Mouse (Mus musculus) heart, adult 2 months (tissue): Measurements from ENCODE around the gene Syt6. TPM values are rescaled to one million over a fixed set of nuclear protein-coding genes. Genes with fewer than 3 reads are reported as not detected.

Source experiments
- DNase-seq, 2 experiments: peaks; one replicate each; pipeline ENCODE4 v3.0.0; 2021
- H3K27ac ChIP-seq: fragments of 200-600 bp; 2 replicates; pipeline ENCODE4 v1.8.1; 2022
- H3K27me3 ChIP-seq: fragments of 200-500 bp; 2 replicates; pipeline ENCODE4 v1.6.1; 2012; ENCODE audit warnings: mild to moderate bottlenecking, low read length, inconsistent platforms, mixed read lengths; ENCODE audit not compliant: control insufficient read depth, insufficient read depth
- H3K36me3 ChIP-seq: fragments of 200-500 bp; 2 replicates; pipeline ENCODE4 v1.6.1; 2012; ENCODE audit warnings: low read length, inconsistent platforms; ENCODE audit not compliant: control insufficient read depth, insufficient read depth
- H3K4me1 ChIP-seq: fragments of 200-500 bp; 2 replicates; pipeline ENCODE4 v1.6.1; 2011; ENCODE audit warnings: low read length; ENCODE audit not compliant: control insufficient read depth, insufficient read depth
- H3K4me3 ChIP-seq: fragments of 200-600 bp; 2 replicates; pipeline ENCODE4 v1.8.1; 2022
- H3K79me2 ChIP-seq: fragments of 200-500 bp; replicated peaks from 2 replicates; pipeline ENCODE4 v1.6.1; 2012; ENCODE audit warnings: mild to moderate bottlenecking, inconsistent platforms, low read length, moderate library complexity, mixed read lengths; ENCODE audit not compliant: control insufficient read depth, insufficient read depth
- H3K9ac ChIP-seq: fragments of 200-500 bp; 2 replicates; pipeline ENCODE4 v1.6.1; 2012; ENCODE audit warnings: low read depth, mild to moderate bottlenecking, control low read depth, inconsistent platforms, low read length, mixed read lengths
- CTCF ChIP-seq: fragments of 200-600 bp; IDR thresholded peaks from 2 replicates; pipeline ENCODE4 v1.8.1; 2022; ENCODE audit warnings: antibody characterized with exemption, mild to moderate bottlenecking, moderate library complexity
- EP300 ChIP-seq: fragments of 200-500 bp; IDR thresholded peaks from 2 replicates; pipeline ENCODE4 v1.6.1; 2011; ENCODE audit warnings: low read depth, low read length, control low read depth; ENCODE audit not compliant: insufficient read depth
- POLR2A ChIP-seq: fragments of 200-500 bp; IDR thresholded peaks from 2 replicates; pipeline ENCODE4 v1.6.1; 2011; ENCODE audit warnings: mild to moderate bottlenecking, low read depth, low read length, control low read depth; ENCODE audit not compliant: insufficient read depth
- WGBS: fragments of 180-500 bp; shearing (Covaris S2); methylation state at CpG from one replicate; pipeline ENCODE4 v1.1.7; 2018; 5-methylcytosine and 5-hydroxymethylcytosine counted together
- intact Hi-C: fragments of 180-260 bp; cut with DNase I; formaldehyde crosslinking; loops from one replicate; pipeline ENCODE4 v1.15.1; 2025
- polyA plus RNA-seq: library from polyadenylated mRNA; depleted of rRNA; stranded (reverse); fragments of >200 nt; gene quantifications from 2 replicates; pipeline ENCODE4 v1.2.3, GENCODE M21; 2012
- total RNA-seq, 2 experiments: library from RNA; stranded (reverse); gene quantifications; 2 replicates each; pipeline ENCODE4 v1.2.3; 2021

Syt6 gene
- total and polyA plus RNA-seq, 3 experiments = 0.05 TPM; not detected in 2

GRCm38 (mm10) chr3:103573791-103574166 is 1.3 kb upstream of the Syt6 start:
- Histone ChIP-seq H3K4me3 (no peak overlapping the region), H3K4me1 (no peaks in the 10 kb centered on the region; the same call in 1 of the 2 replicates), H3K9ac (no peak overlapping the region), H3K27ac (no peak overlapping the region), H3K36me3 (no peaks in the 10 kb centered on the region), H3K79me2 (no peaks in the 10 kb centered on the region), H3K27me3 (peaks cover 16% of the 10 kb centered on the region)
- TF ChIP-seq CTCF (no peak), POLR2A (no peak), EP300 (no peak)
- intact Hi-C loops = no loop called here
- 1% methylated on average over 14 of the region's 14 CpGs for WGBS
- DNase-seq = peak; percentile 31 to 55

GRCm38 (mm10) chr3:103574566-103575155 is 370 bp upstream of the Syt6 start:
- Histone ChIP-seq H3K9ac (no peak overlapping the region), H3K27ac (no peak overlapping the region), H3K27me3 (peaks cover 16% of the 10 kb centered on the region), H3K36me3 (no peaks in the 10 kb centered on the region), H3K79me2 (no peaks in the 10 kb centered on the region), H3K4me3 (no peak overlapping the region), H3K4me1 (no peaks in the 10 kb centered on the region; the same call in 1 of the 2 replicates)
- intact Hi-C loops = no loop called here
- 15% methylated on average over 22 of the region's 22 CpGs for WGBS
- TF ChIP-seq CTCF = no peak
- TF ChIP-seq EP300 = no peak
- TF ChIP-seq POLR2A = no peak
- DNase-seq = no peak

- Histone ChIP-seq H3K9ac (no peak overlapping the region; the same call in 1 of the 2 replicates), H3K4me3 (peak overlapping the region; percentile 30), H3K27ac (no peak overlapping the region), H3K27me3 (peaks cover 16% of the 10 kb centered on the region), H3K79me2 (no peaks in the 10 kb centered on the region), H3K4me1 (no peaks in the 10 kb centered on the region; the same call in 1 of the 2 replicates), H3K36me3 (no peaks in the 10 kb centered on the region)
- TF ChIP-seq CTCF (peak; percentile 20; the same call in 1 of the 2 replicates), EP300 (no peak)
- DNase-seq = peak in 1 of 2 experiments; percentile 21
- WGBS = 2% methylated on average over 66 of the region's 69 CpGs
- intact Hi-C loops = no loop called here
These were observed 1.0 kb downstream of the Syt6 start for GRCm38 (mm10) chr3:103575893-103576641.

GRCm38 (mm10) chr3:103587136-103587535 is 12.1 kb downstream of the Syt6 start:
- Histone ChIP-seq H3K36me3 (no peaks in the 10 kb centered on the region), H3K4me1 (peaks cover 1% of the 10 kb centered on the region; the same call in 1 of the 2 replicates), H3K27me3 (no peaks in the 10 kb centered on the region), H3K79me2 (no peaks in the 10 kb centered on the region), H3K9ac (no peak overlapping the region), H3K4me3 (no peak overlapping the region), H3K27ac (no peak overlapping the region)
- DNase-seq = no peak
- no peak for TF ChIP-seq CTCF
- no peak for TF ChIP-seq POLR2A
- intact Hi-C loops = no loop called here
- WGBS = 94% methylated on average over 17 of the region's 17 CpGs

GRCm38 (mm10) chr3:103587672-103588071 is 12.6 kb downstream of the Syt6 start:
- H3K27me3 ChIP-seq = no peaks in the 10 kb centered on the region
- WGBS = 69% methylated on average over 5 of the region's 5 CpGs
- TF ChIP-seq POLR2A (no peak), CTCF (no peak), EP300 (no peak)
- H3K4me1 ChIP-seq = peaks cover 1% of the 10 kb centered on the region; the same call in 1 of the 2 replicates
- H3K36me3 ChIP-seq = no peaks in the 10 kb centered on the region
- no peak overlapping the region for H3K9ac ChIP-seq
- H3K27ac ChIP-seq = no peak overlapping the region
- intact Hi-C loops = no loop called here
- no peak for DNase-seq
- H3K4me3 ChIP-seq = no peak overlapping the region
- H3K79me2 ChIP-seq = no peaks in the 10 kb centered on the region

GRCm38 (mm10) chr3:103589636-103590035 is 14.6 kb downstream of the Syt6 start:
- Histone ChIP-seq H3K79me2 (no peaks in the 10 kb centered on the region), H3K4me3 (no peak overlapping the region), H3K9ac (no peak overlapping the region), H3K27me3 (no peaks in the 10 kb centered on the region), H3K4me1 (peaks cover 4% of the 10 kb centered on the region), H3K27ac (no peak overlapping the region), H3K36me3 (no peaks in the 10 kb centered on the region)
- peak; percentile 26 to 27 for DNase-seq
- 24% methylated on average over 5 of the region's 5 CpGs for WGBS
- intact Hi-C loops = no loop called here
- TF ChIP-seq POLR2A = 0 out of 2 replicates have a peak, but pooled peaks have one; percentile 24
- TF ChIP-seq CTCF = no peak
- peak; percentile 39; the same call in 1 of the 2 replicates for TF ChIP-seq EP300
